Mouse (Mus musculus): ENCODE results near the gene Abcb1b.
A peak's percentile ranks its signal among the peaks of the same experiment; 100 is the strongest.
"Not testable (repeated sequence)": the region's sequence is repeated elsewhere in the genome, so short reads cannot be mapped to it uniquely, and the experiment has no call there.

Gene Abcb1b

DNA sequence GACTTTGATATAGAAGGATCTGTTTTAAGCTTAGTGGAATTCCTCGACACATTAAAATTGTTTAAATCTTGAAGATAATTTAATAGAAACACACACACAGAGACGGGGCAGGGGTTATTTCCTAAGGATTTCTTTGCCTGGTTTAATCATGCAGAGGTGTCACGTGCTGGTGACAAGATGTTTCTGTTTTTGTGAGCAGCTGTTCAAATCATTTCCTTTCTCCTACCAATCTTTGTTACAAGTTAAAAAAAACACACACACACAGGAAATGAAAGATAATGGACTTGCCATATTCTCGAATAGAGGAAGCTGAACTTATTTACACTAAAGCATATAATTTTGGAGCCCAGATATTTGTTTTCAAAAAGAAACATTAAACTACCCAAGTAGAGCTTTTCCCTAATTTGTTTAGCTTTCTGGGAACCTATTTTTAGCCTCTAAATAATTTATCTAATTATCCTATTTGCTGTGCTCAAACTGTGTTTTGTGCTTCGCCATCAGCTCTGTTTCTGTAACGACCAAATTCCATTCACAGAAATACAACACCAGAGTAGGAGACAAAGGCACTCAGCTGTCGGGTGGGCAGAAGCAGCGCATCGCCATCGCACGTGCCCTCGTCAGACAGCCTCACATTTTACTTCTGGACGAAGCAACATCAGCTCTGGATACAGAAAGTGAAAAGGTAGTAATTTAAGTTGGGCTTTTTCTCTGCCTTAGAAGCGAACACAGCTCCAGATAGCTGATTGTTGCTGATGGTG lies 65.8 kb downstream of the Abcb1b start:
- DNase-seq (ENCODE audit: low read depth, low spot score) = no peak

DNA sequence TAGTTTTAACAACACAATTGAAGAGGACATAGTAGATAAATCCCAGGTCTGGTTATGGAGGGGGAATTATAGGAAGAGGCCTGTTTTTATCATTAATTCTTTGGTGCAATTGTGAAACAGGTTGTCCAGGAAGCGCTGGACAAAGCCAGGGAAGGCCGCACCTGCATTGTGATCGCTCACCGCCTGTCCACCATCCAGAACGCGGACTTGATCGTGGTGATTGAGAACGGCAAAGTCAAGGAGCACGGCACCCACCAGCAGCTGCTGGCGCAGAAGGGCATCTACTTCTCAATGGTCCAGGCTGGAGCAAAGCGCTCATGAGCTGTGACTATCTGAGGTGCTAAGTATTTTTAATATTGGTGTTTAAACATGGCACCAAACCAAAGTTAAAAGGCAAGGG lies 67.7 kb downstream of the Abcb1b start:
- DNase-seq (ENCODE audit: low read depth, low spot score) = not testable (repeated sequence)

DNA sequence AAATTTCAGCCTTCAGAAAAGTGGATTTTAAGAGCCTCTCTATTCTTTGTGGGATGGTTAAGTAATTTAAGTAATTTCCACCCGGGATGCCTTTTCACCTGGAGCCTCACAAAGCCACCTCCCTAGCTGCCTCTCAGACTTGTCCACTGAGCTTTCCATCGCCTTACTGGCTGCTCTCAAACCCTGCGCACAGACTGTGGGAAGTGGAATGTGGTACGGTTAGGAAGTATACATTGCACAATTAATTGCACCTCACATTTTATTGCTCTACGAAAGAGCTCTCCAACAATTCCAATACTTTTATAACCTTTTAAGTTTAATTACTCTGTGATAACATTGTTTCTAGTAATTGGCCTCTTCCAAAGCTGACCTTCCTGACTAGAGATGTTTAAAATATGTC lies 68.4 kb downstream of the Abcb1b start:
- no peak for DNase-seq (ENCODE audit: low read depth, low spot score)

DNA sequence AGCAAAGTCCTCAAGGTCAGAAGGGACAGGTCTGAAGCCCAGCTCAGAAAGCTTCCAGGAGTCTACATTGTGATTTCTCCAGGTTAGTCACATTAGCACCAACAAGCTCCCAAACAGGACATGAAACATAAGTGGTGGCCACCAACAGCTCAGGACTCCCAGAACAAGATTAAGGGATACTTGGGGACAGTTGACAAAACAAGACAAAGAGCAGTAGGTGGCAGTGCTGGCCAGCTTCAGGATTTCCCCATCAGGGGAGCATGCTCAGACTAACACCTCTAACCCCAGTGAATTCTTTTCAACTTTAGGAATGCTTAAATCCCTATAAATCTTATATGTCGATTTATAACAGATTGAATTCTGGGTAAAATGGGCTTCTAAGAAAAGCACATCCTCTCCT lies 70.1 kb downstream of the Abcb1b start:
- no peak for DNase-seq (ENCODE audit: low read depth, low spot score)

DNA sequence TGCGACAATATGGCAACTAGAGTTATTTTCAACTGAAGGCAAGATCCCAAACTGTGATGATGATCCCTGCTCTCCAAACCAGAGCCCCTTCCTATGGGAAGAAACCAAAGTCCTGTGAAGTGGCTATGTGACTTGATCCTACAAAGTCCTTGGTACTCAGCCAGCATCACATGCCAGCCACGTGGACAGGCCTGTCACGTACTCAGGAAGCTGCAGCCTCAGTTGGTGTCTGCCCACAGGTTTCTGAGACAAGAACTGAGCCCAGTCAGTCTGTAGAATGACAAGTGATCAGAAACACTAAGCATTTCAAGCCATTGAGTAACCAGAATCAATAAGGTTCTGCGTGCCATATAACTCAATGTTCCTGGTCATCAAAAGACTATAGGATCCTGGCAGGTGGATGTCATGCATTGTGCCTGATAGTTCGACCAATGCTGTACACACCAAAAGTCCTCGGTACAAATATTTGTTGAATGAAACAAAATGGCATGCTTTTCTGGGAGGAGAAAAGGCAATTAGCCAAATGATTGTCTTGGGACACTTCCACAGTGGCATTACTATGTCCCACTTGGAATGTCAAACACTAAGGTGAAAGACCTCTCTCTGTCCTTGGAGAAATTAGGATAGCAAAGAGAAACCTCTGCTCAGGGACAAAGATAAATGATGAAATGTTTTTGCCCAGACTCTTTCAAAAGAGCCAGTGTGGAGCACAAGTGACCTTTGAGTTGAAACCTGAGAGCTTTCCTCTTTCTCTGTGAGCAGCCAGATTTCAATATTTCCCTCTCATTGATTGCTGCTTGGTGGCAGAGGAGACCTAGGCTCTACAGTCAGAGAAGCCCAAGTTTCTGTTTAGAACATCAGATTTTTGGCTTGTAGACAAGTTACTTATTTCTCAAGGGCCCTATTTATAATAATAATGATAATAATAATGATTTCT lies 75.3 kb downstream of the Abcb1b start:
- DNase-seq (ENCODE audit: low read depth, low spot score) = no peak

DNA sequence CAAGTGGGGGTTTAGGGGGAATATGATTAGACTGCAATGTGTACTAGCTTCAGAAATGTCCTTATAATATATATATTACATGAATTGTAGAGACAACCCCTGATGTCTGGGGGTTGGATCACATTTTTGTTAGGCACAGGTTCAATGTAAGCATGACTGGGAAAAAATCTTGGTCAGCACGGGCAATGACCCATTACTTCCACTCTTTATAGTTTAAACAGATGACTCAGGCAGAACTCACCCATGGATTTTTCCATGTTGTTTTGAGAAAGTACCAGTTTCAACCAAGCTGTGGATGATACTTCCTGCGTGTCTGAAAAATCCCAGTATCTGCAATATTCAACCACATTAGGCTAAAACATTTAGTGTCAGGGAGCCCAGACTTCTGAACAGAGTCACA lies 79.1 kb downstream of the Abcb1b start:
- DNase-seq (ENCODE audit: low read depth, low spot score) = no peak

DNA sequence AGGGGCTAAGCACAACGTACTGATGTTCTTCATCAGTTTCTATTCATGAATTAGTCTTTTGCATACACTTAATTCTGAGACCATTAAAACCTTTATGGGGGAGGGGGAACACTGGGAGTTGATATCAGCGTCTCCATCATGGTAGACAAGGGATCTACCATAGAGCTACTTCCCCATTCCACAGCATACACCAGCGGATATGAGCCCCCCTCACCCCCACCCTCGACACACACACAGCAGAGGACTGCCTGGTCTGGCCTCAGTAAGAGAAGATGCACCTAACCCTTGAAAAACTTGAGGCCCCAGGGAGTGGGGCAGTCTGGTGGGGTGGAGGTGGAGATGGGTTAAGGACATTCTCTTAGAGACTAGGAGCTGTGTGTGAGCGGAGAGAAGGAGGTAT lies 79.9 kb downstream of the Abcb1b start:
- DNase-seq (ENCODE audit: low read depth, low spot score) = no peak

DNA sequence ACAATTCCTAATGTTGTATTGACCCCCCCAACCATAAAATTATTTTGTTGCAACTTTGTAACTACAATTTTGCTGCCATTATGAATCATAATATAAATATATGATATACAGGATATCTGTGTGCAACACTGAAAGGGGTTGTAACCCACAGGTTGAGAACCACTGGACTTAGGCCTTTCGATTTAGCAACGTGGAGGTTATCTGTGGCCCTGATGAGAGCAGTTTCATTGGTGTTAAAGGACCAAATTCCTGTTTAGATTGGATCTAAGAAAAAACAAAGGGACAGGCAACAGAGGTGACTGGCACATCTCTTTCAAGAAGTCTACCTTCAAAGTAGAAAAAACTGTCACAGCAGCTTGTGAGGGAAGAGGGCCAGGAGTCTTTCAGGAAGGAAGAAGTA lies 87.9 kb downstream of the Abcb1b start:
- DNase-seq (ENCODE audit: low read depth, low spot score) = no peak

DNA sequence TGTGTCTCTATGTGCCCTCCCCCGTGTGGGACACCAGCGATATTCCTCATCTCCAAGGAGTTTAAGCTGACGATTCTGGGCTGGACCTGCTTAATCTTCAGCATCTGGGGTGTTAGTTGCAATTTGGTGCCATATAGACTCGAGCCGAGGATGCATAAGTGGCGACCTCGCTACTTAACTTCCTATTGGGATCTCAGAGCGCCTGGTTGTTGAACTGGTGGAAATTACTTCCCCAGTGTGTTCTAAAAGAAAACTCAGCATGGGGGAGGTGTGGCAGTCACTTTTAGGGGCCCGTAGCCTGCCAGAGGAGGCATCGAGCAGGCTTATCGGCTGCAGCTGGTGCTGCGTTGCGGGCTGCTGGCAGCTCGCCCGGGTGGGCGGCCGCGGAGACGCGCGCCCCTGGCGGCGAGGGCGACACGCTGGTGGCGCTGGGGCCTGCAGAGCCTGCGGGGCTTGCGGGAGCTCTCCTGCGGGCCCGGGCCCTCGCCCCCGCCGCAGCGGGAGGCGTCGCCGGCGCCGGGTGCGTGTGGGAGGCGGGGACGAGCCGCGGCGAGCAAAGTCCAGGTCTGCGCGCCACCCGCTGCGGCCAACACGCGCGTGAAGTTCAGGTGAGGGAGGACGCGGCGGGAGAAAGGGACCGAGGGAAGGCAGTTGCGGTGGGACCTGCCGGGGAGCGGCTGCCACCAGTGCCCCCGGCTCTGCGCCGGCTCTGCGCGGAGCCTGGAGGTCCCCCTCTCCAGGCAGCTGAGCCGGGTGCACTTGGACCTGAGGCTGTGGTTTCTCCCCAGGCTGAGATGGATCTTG lies 95.6 kb downstream of the Abcb1b start, which contains the start of gene Abcb4:
Gene Abcb4, plus strand, starts transcription at position 418 of the 804 bp plus-strand sequence.
- DNase-seq (ENCODE audit: low read depth, low spot score) = peak; percentile 36

DNA sequence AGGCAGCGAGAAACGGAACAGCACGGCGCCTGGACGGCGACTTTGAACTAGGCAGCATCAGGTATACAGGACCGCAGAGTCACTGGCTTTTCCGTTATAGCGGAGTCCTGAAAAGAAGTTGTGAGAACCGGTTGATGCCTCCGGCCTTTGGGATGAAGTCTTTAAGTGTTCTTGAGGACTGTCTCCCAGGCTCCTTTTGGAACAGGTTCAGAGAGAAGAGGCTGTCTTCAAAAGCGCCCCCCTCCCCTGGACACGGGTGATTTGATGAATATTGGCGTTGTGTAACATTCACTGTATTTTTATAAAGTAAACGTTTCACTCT lies 96.1 kb downstream of the Abcb1b start:
- DNase-seq (ENCODE audit: low read depth, low spot score) = no peak

DNA sequence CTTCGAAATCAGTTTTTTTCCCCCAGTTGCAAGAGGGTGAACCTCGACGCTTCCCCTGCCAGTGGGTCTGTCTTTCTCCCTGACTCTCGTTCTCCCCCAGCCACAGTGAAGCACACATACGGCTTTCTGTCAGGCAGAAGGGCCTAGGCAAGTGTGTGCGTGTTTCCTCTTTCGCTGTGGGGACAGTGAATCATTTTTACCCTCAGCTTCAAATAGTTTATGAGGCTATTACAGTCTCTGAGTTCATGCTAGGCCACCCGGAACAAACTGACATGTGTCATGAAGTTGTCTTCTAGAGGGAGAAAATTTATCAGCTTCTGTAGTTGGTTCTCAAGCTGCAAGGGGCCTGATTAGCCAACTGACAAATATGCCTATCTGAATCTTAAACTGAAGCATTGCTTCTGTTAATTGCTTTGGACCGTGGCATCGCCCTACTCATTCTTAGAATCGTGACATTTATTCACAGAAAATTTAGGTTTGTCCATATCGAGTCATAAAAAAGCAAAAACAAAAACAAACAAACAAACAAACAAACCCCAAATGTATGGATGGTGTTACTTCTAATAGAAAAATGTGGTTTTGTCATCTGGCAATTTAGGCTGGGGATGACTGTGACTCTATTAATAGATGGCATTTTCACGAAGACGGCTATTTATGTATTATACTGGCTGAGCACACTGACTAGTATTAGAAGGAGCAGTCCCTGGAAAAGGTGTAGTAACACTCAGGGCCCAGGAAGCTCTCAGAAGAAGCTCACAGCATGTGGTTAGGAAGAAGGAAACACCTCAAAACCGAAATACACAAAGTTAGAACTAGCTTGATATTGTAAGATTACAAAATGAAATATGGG lies 96.9 kb downstream of the Abcb1b start:
- no peak for DNase-seq (ENCODE audit: low read depth, low spot score)

DNA sequence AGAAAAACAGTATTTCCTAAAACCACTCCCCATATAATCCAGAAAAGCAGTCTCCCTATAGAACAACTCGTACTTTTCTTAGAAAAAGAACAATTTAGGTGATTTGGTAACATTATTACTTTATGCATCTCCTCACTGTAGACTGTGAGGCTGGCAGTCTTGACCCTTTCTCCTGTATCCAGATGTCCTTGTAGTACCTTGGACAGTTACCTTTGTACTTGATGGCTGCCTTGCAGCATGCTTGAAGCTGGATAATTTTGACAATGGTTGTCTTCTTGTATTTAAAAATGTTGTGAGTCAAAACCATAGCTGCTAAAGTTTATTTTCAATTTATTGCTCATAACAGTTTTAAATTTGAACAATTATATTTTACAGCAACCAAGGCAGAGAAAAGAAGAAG lies 98.3 kb downstream of the Abcb1b start:
- DNase-seq (ENCODE audit: low read depth, low spot score) = no peak

DNA sequence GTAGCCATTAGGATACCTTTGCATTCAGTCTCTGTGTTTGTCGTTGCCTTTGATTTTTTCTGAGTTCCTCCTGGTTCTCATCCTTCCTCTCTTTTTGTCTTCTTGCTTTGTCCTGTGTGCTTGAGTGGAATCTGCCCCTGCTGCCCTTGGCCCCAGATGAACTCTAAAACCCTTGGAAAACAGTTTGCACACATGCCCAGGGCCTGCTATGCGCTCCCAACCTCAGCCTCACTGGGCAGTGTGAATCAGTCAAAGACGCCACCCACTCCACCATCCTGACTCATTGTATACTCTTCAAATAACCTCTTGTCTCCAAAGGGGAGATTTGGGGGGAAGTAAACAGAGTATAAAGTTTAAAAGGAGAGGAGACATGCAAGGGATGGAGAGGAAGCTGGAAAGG lies 100.3 kb downstream of the Abcb1b start:
- no peak for DNase-seq (ENCODE audit: low read depth, low spot score)

DNA sequence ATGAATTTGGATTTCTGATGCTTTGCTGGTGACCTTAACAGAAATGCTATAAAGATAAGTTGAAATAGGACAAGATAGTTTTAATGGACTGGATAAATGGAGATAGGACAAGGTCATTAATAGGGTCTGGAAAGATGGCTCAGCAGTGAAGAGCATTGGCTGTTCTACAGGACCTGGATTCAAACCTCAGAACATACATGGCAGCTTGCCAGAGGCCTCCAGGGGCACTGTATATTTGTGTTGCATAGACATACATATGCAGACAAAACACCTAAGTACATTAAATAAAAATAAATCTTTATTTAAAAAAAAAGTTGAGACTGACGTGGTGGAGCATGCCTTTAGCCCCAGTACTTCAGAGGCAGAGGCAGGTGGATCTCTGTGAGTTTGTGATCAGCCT lies 103.1 kb downstream of the Abcb1b start:
- no peak for DNase-seq (ENCODE audit: low read depth, low spot score)

DNA sequence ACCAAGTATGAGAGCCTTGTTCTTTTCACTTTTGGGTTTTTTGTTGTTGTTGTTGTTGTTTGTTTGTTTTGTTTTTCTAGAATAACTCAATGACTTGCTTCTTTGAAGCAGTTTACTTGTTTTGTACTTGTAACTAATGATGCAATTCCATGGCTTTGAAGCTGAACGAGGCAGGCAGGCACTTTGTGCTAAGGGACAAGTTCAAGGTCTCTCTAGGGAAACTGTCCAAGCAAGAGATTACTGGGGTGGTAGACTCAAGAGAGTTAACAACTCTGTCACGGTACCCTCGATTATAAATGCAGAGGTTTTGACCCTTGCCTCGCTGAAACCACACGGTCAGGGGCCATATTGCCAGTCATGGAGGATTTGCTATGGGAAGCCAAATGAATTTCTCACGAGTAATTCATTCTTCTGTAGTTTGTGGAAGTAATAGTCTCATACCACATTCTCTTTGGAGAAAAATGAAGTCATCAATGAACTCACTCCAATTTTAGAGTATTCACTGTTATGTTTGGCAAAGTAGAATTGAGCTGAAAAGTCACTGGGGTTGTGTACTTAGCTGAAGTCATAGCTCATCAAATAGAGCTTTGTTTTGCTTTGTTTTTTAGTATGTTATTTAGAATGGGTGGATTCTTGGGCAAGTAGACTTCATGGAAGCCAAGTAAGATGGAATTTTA lies 104.3 kb downstream of the Abcb1b start:
- no peak for DNase-seq (ENCODE audit: low read depth, low spot score)

DNA sequence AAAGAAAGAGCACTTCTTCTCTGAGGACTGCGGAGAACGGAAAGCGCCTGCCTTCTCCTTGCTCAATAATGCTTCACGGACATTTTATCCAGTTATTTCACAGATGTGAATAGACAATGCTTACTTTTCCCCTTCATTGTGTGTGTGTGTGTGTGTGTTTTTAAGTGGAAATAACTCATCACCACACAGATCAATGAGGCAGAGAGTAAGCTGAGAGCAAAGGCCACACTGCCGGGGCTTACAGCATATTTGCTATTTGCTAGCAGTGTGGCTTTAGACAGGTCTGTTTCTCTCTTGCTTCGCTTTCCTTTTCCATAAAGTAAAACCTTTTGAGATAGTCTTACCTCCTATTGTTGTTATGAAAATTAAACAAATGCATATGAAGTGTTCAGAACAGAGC lies 106.6 kb downstream of the Abcb1b start:
- no peak for DNase-seq (ENCODE audit: low read depth, low spot score)

DNA sequence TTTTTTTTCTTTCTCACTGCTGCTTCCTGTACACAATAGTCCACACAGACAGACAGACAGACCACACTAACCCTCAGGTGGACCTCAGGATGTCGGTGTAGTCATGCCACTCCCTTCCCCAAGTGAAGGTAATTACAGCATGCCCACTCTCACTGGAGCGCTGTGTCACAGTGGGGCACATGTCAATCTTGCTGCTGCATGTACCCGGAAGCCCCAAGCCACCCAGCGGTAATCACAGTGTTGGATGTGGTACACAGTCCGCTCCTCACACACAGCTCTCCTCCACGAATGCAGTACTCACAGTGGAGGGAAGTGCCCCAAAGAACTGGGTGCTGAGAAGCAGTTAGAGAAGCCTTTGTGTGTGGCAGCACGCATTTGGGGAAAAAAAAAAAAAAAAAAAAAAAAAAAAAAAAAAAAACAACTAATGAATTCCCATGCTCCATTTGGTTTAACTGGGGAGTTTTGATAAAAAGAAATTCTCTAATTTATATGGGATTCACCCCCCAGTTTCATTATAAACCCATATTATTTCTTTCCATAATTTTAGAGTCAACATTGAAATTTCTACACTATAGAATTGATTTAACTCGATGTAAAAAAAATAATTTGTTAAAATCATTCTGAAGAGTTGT lies 113.7 kb downstream of the Abcb1b start:
- no peak for DNase-seq (ENCODE audit: low read depth, low spot score)

Data from WW6 (cell line).